Mouse (Mus musculus): Measurements from ENCODE around the gene Hpn. TPM values are rescaled to one million over a fixed set of nuclear protein-coding genes. Genes with fewer than 3 reads are reported as not detected.

Hpn gene
- total and polyA plus RNA-seq, 2 experiments from 2014 or later, result 0.88 TPM; not detected in 1

DNA sequence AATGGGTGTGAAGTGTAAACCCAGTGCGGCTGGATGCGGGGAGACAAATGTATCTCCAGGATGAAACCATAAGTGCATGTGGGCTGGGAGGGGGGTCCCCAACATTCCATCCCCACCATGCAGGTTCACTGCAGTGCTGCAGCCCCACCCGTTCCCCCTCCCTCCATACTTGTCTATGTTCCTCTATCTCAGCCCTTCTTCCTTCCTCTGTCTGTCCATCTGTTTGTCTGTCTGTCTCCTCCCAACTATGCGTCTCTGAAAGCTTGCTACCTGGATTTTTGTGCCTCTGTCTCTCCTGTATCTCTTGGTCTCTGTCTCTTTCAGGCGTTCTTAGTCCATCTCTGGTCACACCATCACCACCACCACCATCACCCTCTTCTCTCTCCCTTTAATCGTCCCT lies 64.6 kb downstream of the Hpn start:
- ATAC-seq, result no peak
- H3K4me2 ChIP-seq (ENCODE audit: low read depth, low read length), result peak overlapping the region; percentile 60
- H3K4me1 ChIP-seq (ENCODE audit: insufficient read depth, low read length), result peaks cover 22% of the 10 kb centered on the region; the same call in 1 of the 2 replicates

DNA sequence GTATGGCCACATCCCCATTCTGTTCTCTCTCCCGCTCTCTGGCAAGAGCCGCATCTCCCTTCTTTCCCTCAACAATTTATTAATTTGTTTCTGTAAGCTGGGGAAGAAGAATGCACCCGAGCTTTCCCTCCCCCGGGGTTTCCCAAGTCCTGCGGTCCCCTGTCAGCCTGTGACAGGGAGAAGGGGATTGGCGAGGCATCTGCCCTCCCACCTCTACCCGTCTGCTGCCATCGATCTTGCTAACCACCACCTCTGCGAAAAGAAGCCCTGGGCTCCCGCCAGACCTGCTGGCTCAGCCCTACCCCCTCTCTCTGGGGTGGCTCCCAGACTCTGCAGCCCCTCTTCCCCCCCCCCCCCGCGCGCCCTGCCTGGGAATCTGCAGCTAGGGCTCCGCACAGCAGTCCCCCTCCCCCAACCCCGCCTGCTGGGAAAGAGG lies 65.2 kb downstream of the Hpn start:
- ATAC-seq, result peak; percentile 19
- under 1% methylated on average over 11 of the region's 15 CpGs for WGBS
- Histone ChIP-seq H3K9me3 (ENCODE audit: low read length) (no peaks in the 10 kb centered on the region), H3K9ac (replicated peaks; ENCODE audit: low read length) (peak overlapping the region; percentile 56), H3K4me3 (ENCODE audit: low read length) (peak overlapping the region; percentile 46), H3K4me2 (ENCODE audit: low read depth, low read length) (peak overlapping the region; percentile 60), H3K27me3 (ENCODE audit: insufficient read depth, low read length) (peaks cover 16% of the 10 kb centered on the region; the same call in 1 of the 2 replicates), H3K36me3 (ENCODE audit: insufficient read depth, low read length) (no peaks in the 10 kb centered on the region), H3K4me1 (ENCODE audit: insufficient read depth, low read length) (peaks cover 19% of the 10 kb centered on the region; the same call in 1 of the 2 replicates), H3K27ac (peak overlapping the region; percentile 56)
- DNase-seq (ENCODE audit: low spot score), result peak; percentile 61
- no peak for TF ChIP-seq CTCF (IDR thresholded peaks at IDR 0.05; ENCODE audit: low read depth)

More for the DNA sequence above, 64.6 kb downstream of the Hpn start:
- peak; percentile 25 for DNase-seq (ENCODE audit: low spot score)
- Histone ChIP-seq H3K27ac (peak overlapping the region; percentile 56; the same call in 1 of the 2 replicates), H3K36me3 (ENCODE audit: insufficient read depth, low read length) (no peaks in the 10 kb centered on the region), H3K4me3 (ENCODE audit: low read length) (peak overlapping the region; percentile 46), H3K27me3 (ENCODE audit: insufficient read depth, low read length) (peaks cover 16% of the 10 kb centered on the region; the same call in 1 of the 2 replicates), H3K9ac (replicated peaks; ENCODE audit: low read length) (peak overlapping the region; percentile 56), H3K9me3 (ENCODE audit: low read length) (no peaks in the 10 kb centered on the region)
- TF ChIP-seq CTCF (IDR thresholded peaks at IDR 0.05; ENCODE audit: low read depth), result no peak
- WGBS, result 2% methylated on average over 6 of the region's 6 CpGs

DNA sequence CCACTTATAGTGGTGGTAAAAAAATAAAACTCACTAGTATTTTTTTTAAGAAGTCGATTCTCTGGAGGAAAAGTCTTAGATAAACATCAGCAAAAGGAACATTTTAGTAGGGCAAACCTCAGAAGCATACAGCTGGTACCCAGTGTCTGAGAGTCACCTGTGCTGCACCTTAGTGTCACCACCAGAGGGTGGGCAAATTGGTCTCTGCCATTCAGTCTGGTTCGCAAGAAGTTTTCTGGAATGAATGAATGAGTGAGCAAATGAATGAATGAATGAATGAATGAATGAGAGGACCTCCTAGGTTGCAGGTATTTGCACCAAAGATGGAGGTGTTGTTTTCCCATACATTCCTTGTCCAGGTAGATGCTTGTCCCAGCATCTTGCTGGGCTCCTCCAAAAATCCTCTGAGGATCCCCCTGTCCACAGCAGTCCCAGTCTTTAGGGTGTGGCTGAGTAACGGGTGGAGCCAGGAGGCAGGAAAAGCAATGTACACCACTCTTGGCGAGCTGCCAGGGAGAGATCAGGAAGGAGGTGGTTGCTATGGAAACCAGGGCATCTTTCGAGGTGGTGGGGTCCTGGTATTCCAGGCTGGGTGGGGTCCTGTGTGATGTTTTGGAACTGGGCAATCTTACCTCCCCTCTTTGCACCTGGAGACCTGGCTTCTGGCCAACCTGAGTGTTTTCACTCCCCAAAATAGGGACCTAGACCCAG lies 65.8 kb downstream of the Hpn start:
- peak; percentile 84 for DNase-seq (ENCODE audit: low spot score)

More for the DNA sequence above, 65.8 kb downstream of the Hpn start:
- Histone ChIP-seq H3K4me3 (ENCODE audit: low read length) (peak overlapping the region; percentile 46), H3K4me1 (ENCODE audit: insufficient read depth, low read length) (peaks cover 19% of the 10 kb centered on the region; the same call in 1 of the 2 replicates), H3K9me3 (ENCODE audit: low read length) (no peaks in the 10 kb centered on the region), H3K4me2 (ENCODE audit: low read depth, low read length) (peak overlapping the region; percentile 60), H3K27me3 (ENCODE audit: insufficient read depth, low read length) (peaks cover 16% of the 10 kb centered on the region; the same call in 1 of the 2 replicates), H3K27ac (peak overlapping the region; percentile 56), H3K36me3 (ENCODE audit: insufficient read depth, low read length) (no peaks in the 10 kb centered on the region), H3K9ac (replicated peaks; ENCODE audit: low read length) (peak overlapping the region; percentile 56)
- 0 out of 2 replicates have a peak, but pooled peaks have one; percentile 1 for ATAC-seq
- peak; percentile 46 for TF ChIP-seq CTCF (IDR thresholded peaks at IDR 0.05; ENCODE audit: low read depth)
- 20% methylated on average over 5 of the region's 5 CpGs for WGBS

Other genes with a start within 250 kb of the Hpn start
- gene Cd22, start 234.9 kb downstream of the Hpn start, total RNA-seq (2014; rRNA removed), result 0.07 and 3.2 TPM in 2 replicates
- gene Cd22, start 234.9 kb downstream of the Hpn start, polyA plus RNA-seq (2015; fragmentation: Nextera tagmentation; extraction: Ambion mirVana), result 0.09 and 0.20 TPM in 2 replicates
- 39.0 and 48.7 TPM in 2 replicates for gene Mag, start 200.4 kb downstream of the Hpn start, total RNA-seq (2014; rRNA removed)
- 14.4 and 18.6 TPM in 2 replicates for gene Mag, start 200.4 kb downstream of the Hpn start, polyA plus RNA-seq (2015; fragmentation: Nextera tagmentation; extraction: Ambion mirVana)
- gene Hamp2, start 190.6 kb downstream of the Hpn start, total RNA-seq (2014; rRNA removed), result not detected in 2 replicates
- not detected in 2 replicates for gene Hamp2, start 190.6 kb downstream of the Hpn start, polyA plus RNA-seq (2015; fragmentation: Nextera tagmentation; extraction: Ambion mirVana)
- gene Hamp, start 171.3 kb downstream of the Hpn start, total RNA-seq (2014; rRNA removed), result not detected in 2 replicates
- gene Hamp, start 171.3 kb downstream of the Hpn start, polyA plus RNA-seq (2015; fragmentation: Nextera tagmentation; extraction: Ambion mirVana), result not detected in 2 replicates
- 103 and 114 TPM in 2 replicates for gene Usf2, start 158.5 kb downstream of the Hpn start, total RNA-seq (2014; rRNA removed)
- gene Usf2, start 158.5 kb downstream of the Hpn start, polyA plus RNA-seq (2015; fragmentation: Nextera tagmentation; extraction: Ambion mirVana), result 27.1 and 28.0 TPM in 2 replicates
- gene Lsr, start 141.8 kb downstream of the Hpn start, total RNA-seq (2014; rRNA removed), result 22.8 and 28.8 TPM in 2 replicates
- gene Lsr, start 141.8 kb downstream of the Hpn start, polyA plus RNA-seq (2015; fragmentation: Nextera tagmentation; extraction: Ambion mirVana), result 25.3 and 25.5 TPM in 2 replicates
- 0.16 and 2.0 TPM in 2 replicates for gene Fam187b, start 141.5 kb downstream of the Hpn start, total RNA-seq (2014; rRNA removed)
- gene Fam187b, start 141.5 kb downstream of the Hpn start, polyA plus RNA-seq (2015; fragmentation: Nextera tagmentation; extraction: Ambion mirVana), result 0.77 and 0.89 TPM in 2 replicates
- gene Fxyd5, start 72.8 kb downstream of the Hpn start, total RNA-seq (2014; rRNA removed), result 15.3 and 22.1 TPM in 2 replicates
- gene Fxyd5, start 72.8 kb downstream of the Hpn start, polyA plus RNA-seq (2015; fragmentation: Nextera tagmentation; extraction: Ambion mirVana), result 33.3 and 35.3 TPM in 2 replicates
- gene Fxyd7, start 63.8 kb downstream of the Hpn start, total RNA-seq (2014; rRNA removed), result 234 and 282 TPM in 2 replicates
- 466 and 477 TPM in 2 replicates for gene Fxyd7, start 63.8 kb downstream of the Hpn start, polyA plus RNA-seq (2015; fragmentation: Nextera tagmentation; extraction: Ambion mirVana)
- 24.0 and 26.5 TPM in 2 replicates for gene Fxyd1, start 58.1 kb downstream of the Hpn start, total RNA-seq (2014; rRNA removed)
- 129 and 150 TPM in 2 replicates for gene Fxyd1, start 58.1 kb downstream of the Hpn start, polyA plus RNA-seq (2015; fragmentation: Nextera tagmentation; extraction: Ambion mirVana)
- 1.9 and 5.9 TPM in 2 replicates for gene Lgi4, start 55.9 kb downstream of the Hpn start, total RNA-seq (2014; rRNA removed)
- 1.2 and 1.3 TPM in 2 replicates for gene Lgi4, start 55.9 kb downstream of the Hpn start, polyA plus RNA-seq (2015; fragmentation: Nextera tagmentation; extraction: Ambion mirVana)
- not detected in 2 replicates for gene Fxyd3, start 38.6 kb downstream of the Hpn start, total RNA-seq (2014; rRNA removed)
- 1.2 and 1.5 TPM in 2 replicates for gene Fxyd3, start 38.6 kb downstream of the Hpn start, polyA plus RNA-seq (2015; fragmentation: Nextera tagmentation; extraction: Ambion mirVana)
- 65.7 and 69.5 TPM in 2 replicates for gene Scn1b, start 11.7 kb upstream of the Hpn start, total RNA-seq (2014; rRNA removed)
- 44.3 and 46.0 TPM in 2 replicates for gene Scn1b, start 11.7 kb upstream of the Hpn start, polyA plus RNA-seq (2015; fragmentation: Nextera tagmentation; extraction: Ambion mirVana)
- gene Gramd1a, start 40.6 kb upstream of the Hpn start, total RNA-seq (2014; rRNA removed), result 256 and 258 TPM in 2 replicates
- 137 and 143 TPM in 2 replicates for gene Gramd1a, start 40.6 kb upstream of the Hpn start, polyA plus RNA-seq (2015; fragmentation: Nextera tagmentation; extraction: Ambion mirVana)
- gene Scgb2b2, start 175.2 kb upstream of the Hpn start, total RNA-seq (2014; rRNA removed), result not detected in 2 replicates
- not detected in 2 replicates for gene Scgb2b2, start 175.2 kb upstream of the Hpn start, polyA plus RNA-seq (2015; fragmentation: Nextera tagmentation; extraction: Ambion mirVana)
- gene Scgb1b2, start 176.5 kb upstream of the Hpn start, total RNA-seq (2014; rRNA removed), result not detected in 2 replicates
- gene Scgb1b2, start 176.5 kb upstream of the Hpn start, polyA plus RNA-seq (2015; fragmentation: Nextera tagmentation; extraction: Ambion mirVana), result not detected in 2 replicates
- not detected in 2 replicates for gene Scgb2b3, start 246.8 kb upstream of the Hpn start, total RNA-seq (2014; rRNA removed)
- not detected in 2 replicates for gene Scgb2b3, start 246.8 kb upstream of the Hpn start, polyA plus RNA-seq (2015; fragmentation: Nextera tagmentation; extraction: Ambion mirVana)

Measured in hindbrain, postnatal 0 days (tissue).